Mouse (Mus musculus): Measurements from ENCODE around the gene Kif26a. TPM values are rescaled to one million over a fixed set of nuclear protein-coding genes. Genes with fewer than 3 reads are reported as not detected.

The Kif26a gene
- polyA plus RNA-seq, 1 experiment from 2014 or later, result 5.1 TPM

DNA sequence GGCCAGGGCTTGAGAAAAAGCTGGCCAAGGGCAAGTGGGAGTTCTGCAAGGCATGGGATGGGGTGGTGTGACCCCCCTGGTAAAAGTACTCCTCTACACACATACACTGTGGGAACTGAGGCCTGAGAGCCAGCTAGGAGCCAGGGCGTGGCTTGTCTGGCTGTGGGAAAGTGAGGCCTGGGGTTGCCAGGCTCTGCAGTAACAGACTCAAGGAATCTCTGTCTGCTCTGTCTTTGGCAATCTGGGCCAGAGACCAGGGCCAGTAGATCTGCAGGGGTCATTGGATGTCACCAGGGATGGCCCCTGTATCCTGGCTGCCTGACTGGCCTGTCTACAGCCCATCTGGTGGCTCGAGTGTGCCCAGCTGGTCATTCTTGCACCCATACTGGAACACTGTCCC, 61.2 kb downstream of the Kif26a start:
- 69% methylated on average over 2 of the region's 2 CpGs for whole genome bisulfite sequencing
- no peak for ATAC-seq (ENCODE audit: low FRiP score)
- Histone ChIP-seq H3K9me3 (replicated peaks) (no peaks in the 10 kb centered on the region), H3K4me3 (no peak overlapping the region), H3K36me3 (no peaks in the 10 kb centered on the region), H3K4me2 (replicated peaks) (no peak overlapping the region), H3K4me1 (peaks cover 28% of the 10 kb centered on the region), H3K27me3 (peaks cover 4% of the 10 kb centered on the region; the same call in 1 of the 2 replicates), H3K27ac (0 out of 2 replicates have a peak overlapping the region, but pooled peaks have one; percentile 1), H3K9ac (no peak overlapping the region)

- Histone ChIP-seq H3K27ac (no peak overlapping the region), H3K4me1 (peaks cover 28% of the 10 kb centered on the region), H3K9me3 (replicated peaks) (no peaks in the 10 kb centered on the region), H3K36me3 (no peaks in the 10 kb centered on the region), H3K9ac (no peak overlapping the region), H3K4me3 (no peak overlapping the region), H3K4me2 (replicated peaks) (no peak overlapping the region), H3K27me3 (peaks cover 4% of the 10 kb centered on the region; the same call in 1 of the 2 replicates)
- WGBS, result 70% methylated on average over 4 of the region's 4 CpGs
- ATAC-seq (ENCODE audit: low FRiP score), result no peak
These were observed 61.7 kb downstream of the Kif26a start for GRCm38 (mm10) chr12:112207734-112208133.

- 46% methylated on average over 11 of the region's 13 CpGs for WGBS
- ATAC-seq (ENCODE audit: low FRiP score), result peak; percentile 64
- H3K27ac ChIP-seq, result no peak overlapping the region
- H3K4me1 ChIP-seq, result peaks cover 40% of the 10 kb centered on the region
- no peaks in the 10 kb centered on the region for H3K9me3 ChIP-seq (replicated peaks)
- H3K9ac ChIP-seq, result no peak overlapping the region
- H3K4me3 ChIP-seq, result no peak overlapping the region
- no peak overlapping the region for H3K4me2 ChIP-seq (replicated peaks)
- H3K27me3 ChIP-seq, result peaks cover 22% of the 10 kb centered on the region
- H3K36me3 ChIP-seq, result no peaks in the 10 kb centered on the region
These were observed 64.6 kb downstream of the Kif26a start for GRCm38 (mm10) chr12:112210622-112211021.

GRCm38 (mm10) chr12:112214441-112214857, 68.4 kb downstream of the Kif26a start:
- H3K4me3 ChIP-seq, result no peak overlapping the region
- 15% methylated on average over 13 of the region's 13 CpGs for WGBS
- H3K9me3 ChIP-seq (replicated peaks), result no peaks in the 10 kb centered on the region
- ATAC-seq (ENCODE audit: low FRiP score), result peak; percentile 39; the same call in 1 of the 2 replicates
- H3K36me3 ChIP-seq, result no peaks in the 10 kb centered on the region
- H3K27ac ChIP-seq, result peak overlapping the region; percentile 40; the same call in 1 of the 2 replicates
- H3K4me2 ChIP-seq (replicated peaks), result no peak overlapping the region
- H3K9ac ChIP-seq, result no peak overlapping the region
- peaks cover 46% of the 10 kb centered on the region for H3K27me3 ChIP-seq
- peaks cover 29% of the 10 kb centered on the region for H3K4me1 ChIP-seq

DNA sequence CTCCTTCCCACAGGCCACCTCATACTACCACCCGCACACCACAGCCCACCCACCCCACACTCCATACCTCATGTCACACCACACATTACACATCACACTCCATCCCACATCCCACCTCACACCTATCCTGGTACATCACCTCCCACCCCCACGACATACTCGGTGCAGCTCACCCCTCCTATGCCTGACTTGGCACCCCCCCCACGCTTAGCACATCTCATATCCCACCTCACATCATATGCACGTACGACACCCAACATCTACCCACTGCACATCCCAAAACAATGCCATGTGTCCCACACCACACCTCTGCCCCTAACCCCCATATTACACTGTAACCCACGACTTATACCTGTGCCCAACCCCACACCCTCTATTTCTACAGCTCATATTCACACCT, 69.5 kb downstream of the Kif26a start:
- no peak overlapping the region for H3K27ac ChIP-seq
- no peak overlapping the region for H3K4me2 ChIP-seq (replicated peaks)
- H3K36me3 ChIP-seq, result no peaks in the 10 kb centered on the region
- ATAC-seq (ENCODE audit: low FRiP score), result no peak
- H3K4me1 ChIP-seq, result peaks cover 20% of the 10 kb centered on the region
- H3K9ac ChIP-seq, result no peak overlapping the region
- H3K4me3 ChIP-seq, result no peak overlapping the region
- 89% methylated on average over 7 of the region's 7 CpGs for WGBS
- H3K9me3 ChIP-seq (replicated peaks), result no peaks in the 10 kb centered on the region
- peaks cover 46% of the 10 kb centered on the region for H3K27me3 ChIP-seq

GRCm38 (mm10) chr12:112217021-112217420, 71.0 kb downstream of the Kif26a start:
- Histone ChIP-seq H3K27me3 (peaks cover 44% of the 10 kb centered on the region), H3K4me3 (no peak overlapping the region), H3K9ac (no peak overlapping the region), H3K4me2 (replicated peaks) (no peak overlapping the region), H3K27ac (no peak overlapping the region), H3K36me3 (no peaks in the 10 kb centered on the region), H3K9me3 (replicated peaks) (no peaks in the 10 kb centered on the region), H3K4me1 (peaks cover 27% of the 10 kb centered on the region)
- WGBS, result 58% methylated on average over 7 of the region's 7 CpGs
- ATAC-seq (ENCODE audit: low FRiP score), result no peak

GRCm38 (mm10) chr12:112217681-112218080, 71.7 kb downstream of the Kif26a start:
- 64% methylated on average over 3 of the region's 3 CpGs for WGBS
- H3K27me3 ChIP-seq, result peaks cover 43% of the 10 kb centered on the region
- H3K4me2 ChIP-seq (replicated peaks), result no peak overlapping the region
- ATAC-seq (ENCODE audit: low FRiP score), result no peak
- no peaks in the 10 kb centered on the region for H3K36me3 ChIP-seq
- H3K9ac ChIP-seq, result no peak overlapping the region
- H3K4me1 ChIP-seq, result peaks cover 33% of the 10 kb centered on the region
- H3K27ac ChIP-seq, result no peak overlapping the region
- no peaks in the 10 kb centered on the region for H3K9me3 ChIP-seq (replicated peaks)
- no peak overlapping the region for H3K4me3 ChIP-seq

GRCm38 (mm10) chr12:112221290-112221689, 75.3 kb downstream of the Kif26a start:
- no peaks in the 10 kb centered on the region for H3K9me3 ChIP-seq (replicated peaks)
- H3K27ac ChIP-seq, result peak overlapping the region; percentile 60
- no peak overlapping the region for H3K9ac ChIP-seq
- 25% methylated on average over 6 of the region's 6 CpGs for WGBS
- no peak overlapping the region for H3K4me2 ChIP-seq (replicated peaks)
- peaks cover 42% of the 10 kb centered on the region for H3K4me1 ChIP-seq
- peaks cover 30% of the 10 kb centered on the region for H3K27me3 ChIP-seq
- H3K4me3 ChIP-seq, result no peak overlapping the region
- no peaks in the 10 kb centered on the region for H3K36me3 ChIP-seq
- peak; percentile 62 for ATAC-seq (ENCODE audit: low FRiP score)

DNA sequence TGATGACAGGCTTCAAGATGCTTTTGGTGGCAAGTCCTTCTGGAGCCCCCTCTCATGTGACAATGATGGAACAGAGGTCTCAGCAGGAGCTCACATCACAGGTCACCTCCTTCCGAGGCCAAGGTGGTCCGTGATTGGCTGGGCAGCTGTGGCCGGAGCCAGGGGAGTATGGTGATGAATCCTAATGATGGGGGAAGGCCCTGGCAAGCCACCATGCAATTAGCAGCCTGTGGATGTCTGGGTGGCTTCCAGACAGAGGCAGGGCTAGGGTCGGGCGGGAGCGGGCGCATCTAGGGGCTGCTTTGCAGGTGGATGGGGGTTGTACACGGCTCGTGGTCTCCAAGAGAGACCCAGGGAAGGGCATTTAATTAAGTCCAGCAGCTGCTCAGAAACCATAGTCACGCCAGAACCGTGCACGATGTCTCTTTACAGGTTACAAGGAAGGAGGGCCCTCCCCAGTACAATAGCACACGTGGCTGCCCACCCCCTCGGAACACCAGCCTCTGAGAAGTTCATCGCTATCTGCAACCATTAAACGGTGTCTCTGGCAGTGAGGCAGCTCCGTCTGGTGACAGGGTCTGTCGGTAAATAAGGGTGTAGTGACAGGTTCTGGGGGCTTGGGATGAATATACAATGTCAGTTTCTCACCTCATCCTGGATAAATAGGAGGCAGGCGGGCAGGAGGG, 75.9 kb downstream of the Kif26a start:
- Histone ChIP-seq H3K4me3 (no peak overlapping the region), H3K4me1 (peaks cover 40% of the 10 kb centered on the region), H3K27me3 (peaks cover 24% of the 10 kb centered on the region), H3K9ac (peak overlapping the region; percentile 19), H3K36me3 (no peaks in the 10 kb centered on the region), H3K27ac (peak overlapping the region; percentile 60), H3K9me3 (replicated peaks) (no peaks in the 10 kb centered on the region), H3K4me2 (replicated peaks) (peak overlapping the region; percentile 28; the same call in 1 of the 2 replicates)
- ATAC-seq (ENCODE audit: low FRiP score), result peak; percentile 91
- 11% methylated on average over 19 of the region's 19 CpGs for WGBS

DNA sequence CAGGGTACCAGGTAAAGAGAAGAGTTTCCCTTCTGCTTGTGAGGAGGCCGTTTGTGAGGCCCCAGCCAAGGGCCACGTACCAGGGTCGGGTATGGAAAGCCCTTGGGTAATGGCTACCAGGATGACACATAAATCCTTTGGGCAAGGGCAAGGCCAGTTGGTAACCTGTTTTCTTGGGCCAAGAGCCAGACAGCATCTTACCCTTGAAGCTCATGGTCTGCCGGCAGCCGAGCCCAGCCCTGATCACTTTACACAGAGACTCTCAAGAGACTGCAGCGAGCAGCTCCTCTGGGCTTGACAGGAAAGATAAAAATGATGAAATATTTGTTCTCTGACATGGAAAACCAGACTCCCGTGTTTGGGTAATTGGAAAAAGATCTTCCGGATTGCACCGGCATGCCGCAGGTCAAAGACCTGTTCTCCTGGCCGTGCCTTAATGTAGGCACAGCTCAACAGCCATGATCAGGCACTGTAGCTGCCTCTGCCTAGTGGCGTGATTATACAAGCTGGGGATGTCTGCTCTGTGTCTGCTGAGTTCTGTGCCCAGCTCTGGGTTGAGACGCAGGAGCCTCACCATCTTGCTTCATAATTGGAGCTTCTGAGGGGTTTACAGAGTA, 77.8 kb downstream of the Kif26a start:
- H3K27ac ChIP-seq, result no peak overlapping the region

DNA sequence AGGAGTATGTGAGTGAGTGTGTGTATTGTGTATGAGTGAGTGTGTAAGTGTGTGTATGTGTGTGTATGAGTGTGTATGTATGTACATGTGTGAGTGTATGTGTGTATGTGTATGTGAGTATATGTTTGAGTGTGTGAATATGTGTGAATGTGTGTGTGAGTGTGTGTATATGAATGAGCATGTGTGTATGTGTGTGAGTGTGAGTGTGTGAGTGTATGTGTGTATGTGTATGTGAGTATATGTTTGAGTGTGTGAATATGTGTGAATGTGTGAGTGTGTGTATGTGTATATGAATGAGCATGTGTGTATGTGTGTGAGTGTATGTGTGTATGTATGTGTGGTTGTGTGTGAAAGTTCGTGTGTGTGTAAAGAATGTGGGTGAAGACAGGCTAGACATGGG, 80.2 kb downstream of the Kif26a start:
- Histone ChIP-seq H3K4me2 (replicated peaks) (no peak overlapping the region), H3K4me3 (no peak overlapping the region), H3K27ac (no peak overlapping the region), H3K9me3 (replicated peaks) (no peaks in the 10 kb centered on the region), H3K4me1 (peaks cover 46% of the 10 kb centered on the region), H3K27me3 (peaks cover 18% of the 10 kb centered on the region), H3K36me3 (no peaks in the 10 kb centered on the region), H3K9ac (no peak overlapping the region)
- 91% methylated on average over 1 of the region's 1 CpGs for WGBS
- no peak for ATAC-seq (ENCODE audit: low FRiP score)

More for the DNA sequence above, 77.8 kb downstream of the Kif26a start:
- H3K9me3 ChIP-seq (replicated peaks), result no peaks in the 10 kb centered on the region
- ATAC-seq (ENCODE audit: low FRiP score), result no peak
- no peak overlapping the region for H3K4me3 ChIP-seq
- H3K36me3 ChIP-seq, result no peaks in the 10 kb centered on the region
- H3K4me2 ChIP-seq (replicated peaks), result no peak overlapping the region
- peaks cover 18% of the 10 kb centered on the region for H3K27me3 ChIP-seq
- H3K9ac ChIP-seq, result no peak overlapping the region
- WGBS, result 76% methylated on average over 13 of the region's 13 CpGs
- peaks cover 45% of the 10 kb centered on the region for H3K4me1 ChIP-seq

DNA sequence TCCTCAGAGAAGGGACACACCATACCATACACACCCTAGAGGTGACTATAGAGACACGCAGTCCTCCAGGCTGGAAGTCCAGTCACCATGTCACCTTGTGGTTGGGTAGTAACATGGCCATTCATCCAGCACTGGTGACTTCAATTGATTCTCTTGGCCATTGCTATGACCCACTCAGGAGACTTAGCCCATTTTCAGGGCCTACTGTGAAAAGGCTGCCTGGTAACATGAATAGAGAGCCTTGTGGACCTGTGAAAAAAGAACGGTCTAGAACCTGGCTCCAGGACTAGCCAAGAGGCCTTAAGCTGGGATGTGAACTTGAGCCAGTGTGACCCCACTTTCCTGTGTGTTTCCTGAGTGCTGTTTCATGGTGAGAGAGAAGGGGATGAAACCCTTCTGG, 80.6 kb downstream of the Kif26a start:
- Histone ChIP-seq H3K27me3 (peaks cover 18% of the 10 kb centered on the region), H3K4me3 (no peak overlapping the region), H3K9me3 (replicated peaks) (no peaks in the 10 kb centered on the region), H3K4me2 (replicated peaks) (no peak overlapping the region), H3K4me1 (peaks cover 43% of the 10 kb centered on the region), H3K9ac (no peak overlapping the region), H3K27ac (no peak overlapping the region), H3K36me3 (no peaks in the 10 kb centered on the region)
- WGBS, result 93% methylated on average over 2 of the region's 2 CpGs
- ATAC-seq (ENCODE audit: low FRiP score), result no peak

Measured in hindbrain, embryonic 12.5 days (tissue).